Mouse (Mus musculus): ENCODE measurements at regions not wholly inside any gene's neighbourhood (a gene's known extent, or its start where the extent isn't known, plus 50 kb on each side); places are given as distances from the start of the nearest gene placed in this dataset.
"Not testable (repeated sequence)": the region's sequence is repeated elsewhere in the genome, so short reads cannot be mapped to it uniquely, and the experiment has no call there.

GRCm38 (mm10) chr2:98112023-98112422 lies 550.0 kb upstream of the Gm10801 start:
- TF ChIP-seq EP300 (optimal IDR thresholded peaks at IDR 0.05), result no peak
- TF ChIP-seq CTCF (IDR thresholded peaks at IDR 0.05; ENCODE audit: low read depth), result no peak
- Histone ChIP-seq H3K9me3 (ENCODE audit: control insufficient read depth, low read length) (no peaks in the 10 kb centered on the region), H3K27ac (replicated peaks) (no peak overlapping the region), H3K27me3 (ENCODE audit: control insufficient read depth, insufficient read depth, low read length) (no peaks in the 10 kb centered on the region), H3K4me1 (replicated peaks; ENCODE audit: control insufficient read depth, insufficient read depth) (no peaks in the 10 kb centered on the region), H3K4me3 (ENCODE audit: low read depth, low read length) (no peak overlapping the region), H3K36me3 (ENCODE audit: control insufficient read depth, insufficient read depth, low read length) (no peaks in the 10 kb centered on the region), H3K9ac (ENCODE audit: low read length) (no peak overlapping the region), H3K4me2 (replicated peaks; ENCODE audit: low read depth) (no peak overlapping the region)
- 90% methylated on average over 2 of the region's 2 CpGs for WGBS
- DNase-seq (ENCODE audit: low spot score), result no peak
- ATAC-seq (ENCODE audit: low FRiP score, low TSS enrichment), result no peak

- Histone ChIP-seq H3K27me3 (ENCODE audit: control insufficient read depth, insufficient read depth, low read length) (no peaks in the 10 kb centered on the region), H3K4me3 (ENCODE audit: low read depth, low read length) (no peak overlapping the region), H3K9me3 (ENCODE audit: control insufficient read depth, low read length) (no peaks in the 10 kb centered on the region), H3K36me3 (ENCODE audit: control insufficient read depth, insufficient read depth, low read length) (no peaks in the 10 kb centered on the region), H3K27ac (replicated peaks) (no peak overlapping the region), H3K9ac (ENCODE audit: low read length) (no peak overlapping the region), H3K4me1 (replicated peaks; ENCODE audit: control insufficient read depth, insufficient read depth) (no peaks in the 10 kb centered on the region), H3K4me2 (replicated peaks; ENCODE audit: low read depth) (no peak overlapping the region)
- no peak for TF ChIP-seq EP300 (optimal IDR thresholded peaks at IDR 0.05)
- TF ChIP-seq CTCF (IDR thresholded peaks at IDR 0.05; ENCODE audit: low read depth), result no peak
- 75% methylated on average over 2 of the region's 2 CpGs for WGBS
- DNase-seq (ENCODE audit: low spot score) (no peak), ATAC-seq (ENCODE audit: low FRiP score, low TSS enrichment) (no peak)
Observed at GRCm38 (mm10) chr2:98123441-98123840, 538.6 kb upstream of the Gm10801 start.

- WGBS, result 69% methylated on average over 2 of the region's 2 CpGs
Observed at GRCm38 (mm10) chr2:98124646-98125045, 537.4 kb upstream of the Gm10801 start.

GRCm38 (mm10) chr2:98140461-98140860 lies 521.6 kb upstream of the Gm10801 start:
- 84% methylated on average over 8 of the region's 8 CpGs for WGBS
- not testable (repeated sequence) for H3K4me1 ChIP-seq (replicated peaks; ENCODE audit: control insufficient read depth, insufficient read depth); H3K9me3 ChIP-seq (ENCODE audit: control insufficient read depth, low read length); H3K27ac ChIP-seq (replicated peaks); H3K4me3 ChIP-seq (ENCODE audit: low read depth, low read length); H3K9ac ChIP-seq (ENCODE audit: low read length); H3K36me3 ChIP-seq (ENCODE audit: control insufficient read depth, insufficient read depth, low read length); H3K27me3 ChIP-seq (ENCODE audit: control insufficient read depth, insufficient read depth, low read length); ATAC-seq (ENCODE audit: low FRiP score, low TSS enrichment); DNase-seq (ENCODE audit: low spot score); H3K4me2 ChIP-seq (replicated peaks; ENCODE audit: low read depth)

More at GRCm38 (mm10) chr2:98124646-98125045, 537.4 kb upstream of the Gm10801 start:
- DNase-seq (ENCODE audit: low spot score) (no peak), ATAC-seq (ENCODE audit: low FRiP score, low TSS enrichment) (no peak)
- Histone ChIP-seq H3K4me3 (ENCODE audit: low read depth, low read length) (no peak overlapping the region), H3K4me2 (replicated peaks; ENCODE audit: low read depth) (no peak overlapping the region), H3K4me1 (replicated peaks; ENCODE audit: control insufficient read depth, insufficient read depth) (no peaks in the 10 kb centered on the region), H3K9me3 (ENCODE audit: control insufficient read depth, low read length) (no peaks in the 10 kb centered on the region), H3K36me3 (ENCODE audit: control insufficient read depth, insufficient read depth, low read length) (no peaks in the 10 kb centered on the region), H3K9ac (ENCODE audit: low read length) (no peak overlapping the region), H3K27ac (replicated peaks) (no peak overlapping the region), H3K27me3 (ENCODE audit: control insufficient read depth, insufficient read depth, low read length) (no peaks in the 10 kb centered on the region)
- TF ChIP-seq CTCF (IDR thresholded peaks at IDR 0.05; ENCODE audit: low read depth), result no peak
- TF ChIP-seq EP300 (optimal IDR thresholded peaks at IDR 0.05), result no peak

GRCm38 (mm10) chr2:98143711-98144110 lies 518.3 kb upstream of the Gm10801 start:
- no peaks in the 10 kb centered on the region for H3K9me3 ChIP-seq (ENCODE audit: control insufficient read depth, low read length)
- H3K4me2 ChIP-seq (replicated peaks; ENCODE audit: low read depth), result no peak overlapping the region
- DNase-seq (ENCODE audit: low spot score) (no peak), ATAC-seq (ENCODE audit: low FRiP score, low TSS enrichment) (no peak)
- no peaks in the 10 kb centered on the region for H3K27me3 ChIP-seq (ENCODE audit: control insufficient read depth, insufficient read depth, low read length)
- H3K36me3 ChIP-seq (ENCODE audit: control insufficient read depth, insufficient read depth, low read length), result no peaks in the 10 kb centered on the region
- no peak overlapping the region for H3K4me3 ChIP-seq (ENCODE audit: low read depth, low read length)
- H3K27ac ChIP-seq (replicated peaks), result no peak overlapping the region
- TF ChIP-seq EP300 (optimal IDR thresholded peaks at IDR 0.05), result no peak
- TF ChIP-seq CTCF (IDR thresholded peaks at IDR 0.05; ENCODE audit: low read depth), result peak; percentile 19; the same call in 1 of the 2 replicates
- no peaks in the 10 kb centered on the region for H3K4me1 ChIP-seq (replicated peaks; ENCODE audit: control insufficient read depth, insufficient read depth)
- H3K9ac ChIP-seq (ENCODE audit: low read length), result no peak overlapping the region

Measured in stomach, postnatal 0 days (tissue).